Mouse (Mus musculus) midbrain, postnatal 0 days (tissue): ENCODE measurements at regions not wholly inside any gene's neighbourhood (a gene's known extent, or its start where the extent isn't known, plus 50 kb on each side); places are given as distances from the start of the nearest gene placed in this dataset.

Source experiments
- ATAC-seq: fragments of 200-750 bp; cut with Nextera tagmentation; 2 replicates; pipeline ENCODE4 v1.8.0; 2017; ENCODE audit warnings: moderate number of reproducible peaks, mild to moderate bottlenecking, moderate TSS enrichment, moderate library complexity; ENCODE audit not compliant: low FRiP score
- DNase-seq: peaks from one replicate; pipeline ENCODE4 v3.0.0-alpha.2; 2015; ENCODE audit warnings: low spot score
- H3K27ac ChIP-seq: fragments of 300-500 bp; sonication (generic); 2 replicates; pipeline ENCODE4 v1.5.1; 2014; ENCODE audit warnings: low read depth, mild to moderate bottlenecking, low read length, mixed read lengths
- H3K27me3 ChIP-seq: fragments of 300-500 bp; sonication (generic); 2 replicates; pipeline ENCODE4 v1.6.1; 2014; ENCODE audit warnings: low read length, control low read depth, mixed read lengths; ENCODE audit not compliant: insufficient read depth
- H3K36me3 ChIP-seq: fragments of 300-500 bp; sonication (generic); 2 replicates; pipeline ENCODE4 v1.6.1; 2014; ENCODE audit warnings: low read length, control low read depth, mixed read lengths; ENCODE audit not compliant: insufficient read depth
- H3K4me1 ChIP-seq: fragments of 300-500 bp; sonication (generic); 2 replicates; pipeline ENCODE4 v1.6.1; 2014; ENCODE audit warnings: mild to moderate bottlenecking, control low read depth, antibody characterized with exemption, low read length, mixed read lengths; ENCODE audit not compliant: insufficient read depth
- H3K4me2 ChIP-seq: fragments of 300-500 bp; sonication (generic); 2 replicates; pipeline ENCODE4 v1.6.1; 2014; ENCODE audit warnings: low read depth, mild to moderate bottlenecking, low read length, mixed read lengths; ENCODE audit not compliant: poor library complexity, severe bottlenecking
- H3K4me3 ChIP-seq: fragments of 300-500 bp; sonication (generic); 2 replicates; pipeline ENCODE4 v1.5.1; 2014; ENCODE audit warnings: low read depth, mild to moderate bottlenecking, low read length, moderate library complexity
- H3K9ac ChIP-seq: fragments of 300-500 bp; sonication (generic); replicated peaks from 2 replicates; pipeline ENCODE4 v1.6.1; 2014; ENCODE audit warnings: mild to moderate bottlenecking, low read length, moderate library complexity, mixed read lengths; ENCODE audit not compliant: poor library complexity, severe bottlenecking
- H3K9me3 ChIP-seq: fragments of 300-500 bp; sonication (generic); 2 replicates; pipeline ENCODE4 v1.6.1; 2016; ENCODE audit warnings: low read length, control low read depth
- CTCF ChIP-seq: IDR thresholded peaks from 2 replicates; pipeline ENCODE4 v1.5.1; 2016; ENCODE audit warnings: antibody characterized with exemption, mild to moderate bottlenecking
- WGBS: fragments of 180-500 bp; shearing (Covaris S2); extraction: QIAGEN DNeasy Blood & Tissue Kit; methylation state at CpG from one replicate; pipeline ENCODE4 v1.1.7; 2014; 5-methylcytosine and 5-hydroxymethylcytosine counted together

GRCm38 (mm10) chr2:57522983-57523382 lies 285.5 kb downstream of the Gpd2 start:
- H3K4me1 ChIP-seq: no peaks in the 10 kb centered on the region
- ATAC-seq (no peak), DNase-seq (peak; percentile 48)
- no peaks in the 10 kb centered on the region for H3K27me3 ChIP-seq
- no peak overlapping the region for H3K27ac ChIP-seq
- no peak overlapping the region for H3K9ac ChIP-seq
- 57% methylated on average over 8 of the region's 8 CpGs for WGBS
- TF ChIP-seq CTCF: no peak
- no peaks in the 10 kb centered on the region for H3K9me3 ChIP-seq
- no peak overlapping the region for H3K4me3 ChIP-seq
- no peak overlapping the region for H3K4me2 ChIP-seq
- no peaks in the 10 kb centered on the region for H3K36me3 ChIP-seq

- ATAC-seq (no peak), DNase-seq (no peak)
- no peak overlapping the region for H3K9ac ChIP-seq
- H3K27ac ChIP-seq: no peak overlapping the region
- no peak for TF ChIP-seq CTCF
- H3K4me2 ChIP-seq: no peak overlapping the region
- WGBS: 45% methylated on average over 2 of the region's 2 CpGs
- no peaks in the 10 kb centered on the region for H3K36me3 ChIP-seq
- no peaks in the 10 kb centered on the region for H3K9me3 ChIP-seq
- no peak overlapping the region for H3K4me3 ChIP-seq
- no peaks in the 10 kb centered on the region for H3K27me3 ChIP-seq
- H3K4me1 ChIP-seq: no peaks in the 10 kb centered on the region
These were observed 290.5 kb downstream of the Gpd2 start for GRCm38 (mm10) chr2:57527966-57528365.

- H3K4me2 ChIP-seq: no peak overlapping the region
- H3K27ac ChIP-seq: no peak overlapping the region
- no peaks in the 10 kb centered on the region for H3K27me3 ChIP-seq
- TF ChIP-seq CTCF: no peak
- no peaks in the 10 kb centered on the region for H3K4me1 ChIP-seq
- 94% methylated on average over 3 of the region's 3 CpGs for WGBS
- ATAC-seq (no peak), DNase-seq (no peak)
- no peak overlapping the region for H3K4me3 ChIP-seq
- no peaks in the 10 kb centered on the region for H3K36me3 ChIP-seq
- H3K9me3 ChIP-seq: no peaks in the 10 kb centered on the region
- H3K9ac ChIP-seq: no peak overlapping the region
These were observed 302.4 kb downstream of the Gpd2 start for GRCm38 (mm10) chr2:57539842-57540241.

GRCm38 (mm10) chr2:57565258-57565657 lies 327.8 kb downstream of the Gpd2 start:
- no peaks in the 10 kb centered on the region for H3K4me1 ChIP-seq
- ATAC-seq: no peak
- H3K4me2 ChIP-seq: no peak overlapping the region
- no peaks in the 10 kb centered on the region for H3K36me3 ChIP-seq
- no peak overlapping the region for H3K27ac ChIP-seq
- H3K27me3 ChIP-seq: no peaks in the 10 kb centered on the region
- H3K9ac ChIP-seq: no peak overlapping the region
- H3K4me3 ChIP-seq: no peak overlapping the region
- no peak for DNase-seq
- no peaks in the 10 kb centered on the region for H3K9me3 ChIP-seq
- WGBS: 87% methylated on average over 4 of the region's 4 CpGs
- TF ChIP-seq CTCF: no peak

GRCm38 (mm10) chr2:57566103-57566502 lies 328.7 kb downstream of the Gpd2 start:
- no peak for ATAC-seq
- TF ChIP-seq CTCF: no peak
- no peak overlapping the region for H3K9ac ChIP-seq
- no peak overlapping the region for H3K4me3 ChIP-seq
- no peaks in the 10 kb centered on the region for H3K9me3 ChIP-seq
- no peak for DNase-seq
- H3K27me3 ChIP-seq: no peaks in the 10 kb centered on the region
- H3K4me2 ChIP-seq: no peak overlapping the region
- H3K27ac ChIP-seq: no peak overlapping the region
- no peaks in the 10 kb centered on the region for H3K4me1 ChIP-seq
- 92% methylated on average over 4 of the region's 4 CpGs for WGBS
- no peaks in the 10 kb centered on the region for H3K36me3 ChIP-seq

GRCm38 (mm10) chr2:57567183-57567582 lies 329.7 kb downstream of the Gpd2 start:
- 82% methylated on average over 1 of the region's 1 CpGs for WGBS
- Histone ChIP-seq H3K36me3 (no peaks in the 10 kb centered on the region), H3K27ac (no peak overlapping the region), H3K9ac (no peak overlapping the region), H3K27me3 (no peaks in the 10 kb centered on the region), H3K4me1 (no peaks in the 10 kb centered on the region), H3K4me3 (no peak overlapping the region), H3K4me2 (no peak overlapping the region), H3K9me3 (no peaks in the 10 kb centered on the region)
- ATAC-seq (no peak), DNase-seq (no peak)
- no peak for TF ChIP-seq CTCF
